Mouse (Mus musculus) splenic B cell, adult 2 months (primary cell): ENCODE data around the gene Wipf3.

Source experiments
- DNase-seq: peaks from one replicate; pipeline ENCODE4 v3.0.0-alpha.2; 2011; ENCODE audit warnings: low read depth, low spot score
- H3K27me3 ChIP-seq: 2 replicates; pipeline ENCODE4 v1.6.1; 2012; ENCODE audit warnings: mild to moderate bottlenecking, low read length, moderate library complexity, mixed read lengths; ENCODE audit not compliant: control insufficient read depth, poor library complexity, insufficient read depth, severe bottlenecking
- H3K36me3 ChIP-seq: 2 replicates; pipeline ENCODE4 v1.6.1; 2012; ENCODE audit warnings: mild to moderate bottlenecking, low read length, moderate library complexity, mixed read lengths; ENCODE audit not compliant: control insufficient read depth, poor library complexity, insufficient read depth, severe bottlenecking

The Wipf3 gene

GRCm38 (mm10) chr6:54445249-54445818 lies 15.9 kb downstream of the Wipf3 start:
- DNase-seq = no peak
- no peaks in the 10 kb centered on the region for H3K27me3 ChIP-seq
- no peaks in the 10 kb centered on the region for H3K36me3 ChIP-seq

- DNase-seq = no peak
- Histone ChIP-seq H3K36me3 (no peaks in the 10 kb centered on the region), H3K27me3 (no peaks in the 10 kb centered on the region)
Measured at GRCm38 (mm10) chr6:54447353-54447752, 17.9 kb downstream of the Wipf3 start.

GRCm38 (mm10) chr6:54459661-54460060 lies 30.3 kb downstream of the Wipf3 start:
- no peaks in the 10 kb centered on the region for H3K27me3 ChIP-seq
- H3K36me3 ChIP-seq = no peaks in the 10 kb centered on the region

GRCm38 (mm10) chr6:54460172-54460914 lies 30.9 kb downstream of the Wipf3 start:
- no peaks in the 10 kb centered on the region for H3K36me3 ChIP-seq
- no peak for DNase-seq
- H3K27me3 ChIP-seq = no peaks in the 10 kb centered on the region

More at GRCm38 (mm10) chr6:54459661-54460060, 30.3 kb downstream of the Wipf3 start:
- no peak for DNase-seq

GRCm38 (mm10) chr6:54460915-54461671 lies 31.7 kb downstream of the Wipf3 start:
- DNase-seq = no peak
- Histone ChIP-seq H3K36me3 (no peaks in the 10 kb centered on the region), H3K27me3 (no peaks in the 10 kb centered on the region)

- no peak for DNase-seq
- H3K36me3 ChIP-seq = no peaks in the 10 kb centered on the region
- H3K27me3 ChIP-seq = no peaks in the 10 kb centered on the region
Measured at GRCm38 (mm10) chr6:54462766-54463165, 33.4 kb downstream of the Wipf3 start.

GRCm38 (mm10) chr6:54463701-54464458 lies 34.5 kb downstream of the Wipf3 start:
- DNase-seq = no peak
- Histone ChIP-seq H3K36me3 (no peaks in the 10 kb centered on the region), H3K27me3 (no peaks in the 10 kb centered on the region)

GRCm38 (mm10) chr6:54464926-54465325 lies 35.5 kb downstream of the Wipf3 start:
- H3K36me3 ChIP-seq = no peaks in the 10 kb centered on the region
- no peak for DNase-seq
- no peaks in the 10 kb centered on the region for H3K27me3 ChIP-seq

- no peak for DNase-seq
- H3K27me3 ChIP-seq = no peaks in the 10 kb centered on the region
- no peaks in the 10 kb centered on the region for H3K36me3 ChIP-seq
Measured at GRCm38 (mm10) chr6:54467371-54467770, 38.0 kb downstream of the Wipf3 start.

GRCm38 (mm10) chr6:54471866-54472265 lies 42.5 kb downstream of the Wipf3 start:
- no peak for DNase-seq
- no peaks in the 10 kb centered on the region for H3K27me3 ChIP-seq
- no peaks in the 10 kb centered on the region for H3K36me3 ChIP-seq

GRCm38 (mm10) chr6:54472846-54473715 lies 43.7 kb downstream of the Wipf3 start:
- Histone ChIP-seq H3K27me3 (no peaks in the 10 kb centered on the region), H3K36me3 (no peaks in the 10 kb centered on the region)
- no peak for DNase-seq

- H3K36me3 ChIP-seq = no peaks in the 10 kb centered on the region
- H3K27me3 ChIP-seq = no peaks in the 10 kb centered on the region
- DNase-seq = no peak
Measured at GRCm38 (mm10) chr6:54475926-54476667, 46.7 kb downstream of the Wipf3 start.

GRCm38 (mm10) chr6:54478646-54479324 lies 49.4 kb downstream of the Wipf3 start:
- H3K27me3 ChIP-seq = no peaks in the 10 kb centered on the region
- no peak for DNase-seq
- no peaks in the 10 kb centered on the region for H3K36me3 ChIP-seq
